Mouse (Mus musculus): ENCODE results near the gene Wipf3. TPM values are rescaled to one million over a fixed set of nuclear protein-coding genes. Genes with fewer than 3 reads are reported as not detected.

Gene Wipf3
- polyA plus RNA-seq, 1 experiment from 2014 or later, result 0.08 TPM

DNA sequence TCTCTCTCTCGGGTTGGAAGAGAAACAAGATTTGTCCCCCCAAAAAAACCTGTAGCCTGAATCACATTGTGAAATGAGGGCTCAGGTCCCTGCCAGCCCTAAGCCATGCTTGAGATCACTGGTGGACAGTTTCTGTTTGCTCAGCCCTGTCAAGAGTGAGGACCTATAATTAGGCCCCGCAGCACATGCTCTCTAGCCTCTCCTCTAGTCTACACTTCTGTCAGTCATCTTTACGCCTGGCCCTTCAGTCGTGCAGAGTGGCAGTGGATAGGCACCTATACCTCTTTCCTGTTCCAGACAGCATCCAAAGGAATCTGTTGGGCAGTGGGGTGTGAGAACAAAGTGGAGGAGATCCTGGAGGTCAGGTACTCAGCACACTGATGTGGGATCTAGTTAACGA, 78.4 kb downstream of the Wipf3 start:
- no peak for DNase-seq
- WGBS (ENCODE audit: insufficient replicate concordance), result 68% methylated on average over 5 of the region's 5 CpGs
- ATAC-seq (ENCODE audit: low read depth), result no peak

DNA sequence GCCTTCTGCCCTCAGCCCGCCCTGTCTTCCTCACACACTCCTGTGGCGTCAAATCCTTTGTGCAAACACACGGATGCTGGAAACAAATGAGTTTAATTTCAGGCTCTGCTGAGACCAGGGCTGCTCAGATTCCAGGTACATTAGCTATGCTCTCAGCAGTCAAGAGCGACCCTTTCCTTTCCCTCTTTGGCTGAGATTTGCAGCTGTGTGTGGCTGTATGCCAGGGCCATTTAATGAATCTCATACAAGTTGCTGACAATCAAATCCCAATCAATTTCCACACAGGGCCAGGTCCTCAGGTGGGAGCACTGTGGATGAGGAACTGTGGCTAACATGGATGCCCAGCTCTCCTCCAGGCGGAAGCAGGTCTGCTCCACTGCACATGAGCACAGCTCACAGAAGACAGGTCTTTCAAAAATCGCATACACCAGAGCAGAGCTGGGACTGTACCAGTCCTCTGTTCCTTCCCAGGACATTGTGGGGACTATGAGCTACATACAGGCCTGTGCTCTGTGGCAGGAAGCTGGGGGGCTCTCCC, 78.9 kb downstream of the Wipf3 start:
- H3K4me1 ChIP-seq (replicated peaks), result no peaks in the 10 kb centered on the region
- H3K27me3 ChIP-seq, result no peaks in the 10 kb centered on the region
- no peak for ATAC-seq (ENCODE audit: low read depth)
- no peaks in the 10 kb centered on the region for H3K9me3 ChIP-seq (replicated peaks)
- H3K4me2 ChIP-seq, result no peak overlapping the region
- H3K9ac ChIP-seq, result no peak overlapping the region
- H3K36me3 ChIP-seq, result no peaks in the 10 kb centered on the region
- 59% methylated on average over 6 of the region's 6 CpGs for WGBS (ENCODE audit: insufficient replicate concordance)
- no peak overlapping the region for H3K4me3 ChIP-seq (replicated peaks)
- no peak overlapping the region for H3K27ac ChIP-seq
- no peak for DNase-seq

More for the DNA sequence above, 78.4 kb downstream of the Wipf3 start:
- H3K4me1 ChIP-seq (replicated peaks), result no peaks in the 10 kb centered on the region
- H3K9me3 ChIP-seq (replicated peaks), result no peaks in the 10 kb centered on the region
- no peak overlapping the region for H3K4me2 ChIP-seq
- H3K36me3 ChIP-seq, result no peaks in the 10 kb centered on the region
- H3K9ac ChIP-seq, result no peak overlapping the region
- no peak overlapping the region for H3K4me3 ChIP-seq (replicated peaks)
- H3K27ac ChIP-seq, result no peak overlapping the region
- H3K27me3 ChIP-seq, result no peaks in the 10 kb centered on the region

DNA sequence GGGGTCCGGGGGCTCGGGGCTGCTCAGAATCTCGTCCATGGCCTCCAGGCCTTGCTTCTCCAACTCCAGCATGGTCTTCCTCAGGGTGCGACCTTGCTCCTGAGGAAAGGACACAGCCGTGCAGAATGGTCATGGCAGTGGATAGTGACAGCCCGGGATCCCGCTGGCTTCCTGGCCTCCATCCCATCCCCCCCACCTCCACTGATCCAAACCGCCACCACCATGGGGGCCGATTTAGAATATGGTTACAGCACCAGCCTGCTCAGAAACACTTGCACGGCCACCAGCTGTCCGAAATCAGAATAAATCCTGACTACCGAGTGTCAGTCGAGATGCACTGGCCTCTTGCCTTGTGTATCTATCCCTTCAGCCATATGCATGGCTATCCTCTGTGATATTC, 79.9 kb downstream of the Wipf3 start:
- no peak overlapping the region for H3K9ac ChIP-seq
- H3K4me2 ChIP-seq, result no peak overlapping the region
- no peaks in the 10 kb centered on the region for H3K9me3 ChIP-seq (replicated peaks)
- ATAC-seq (ENCODE audit: low read depth), result no peak
- H3K27me3 ChIP-seq, result no peaks in the 10 kb centered on the region
- H3K27ac ChIP-seq, result no peak overlapping the region
- no peaks in the 10 kb centered on the region for H3K4me1 ChIP-seq (replicated peaks)
- DNase-seq, result no peak
- 75% methylated on average over 13 of the region's 13 CpGs for WGBS (ENCODE audit: insufficient replicate concordance)
- H3K36me3 ChIP-seq, result no peaks in the 10 kb centered on the region
- no peak overlapping the region for H3K4me3 ChIP-seq (replicated peaks)

DNA sequence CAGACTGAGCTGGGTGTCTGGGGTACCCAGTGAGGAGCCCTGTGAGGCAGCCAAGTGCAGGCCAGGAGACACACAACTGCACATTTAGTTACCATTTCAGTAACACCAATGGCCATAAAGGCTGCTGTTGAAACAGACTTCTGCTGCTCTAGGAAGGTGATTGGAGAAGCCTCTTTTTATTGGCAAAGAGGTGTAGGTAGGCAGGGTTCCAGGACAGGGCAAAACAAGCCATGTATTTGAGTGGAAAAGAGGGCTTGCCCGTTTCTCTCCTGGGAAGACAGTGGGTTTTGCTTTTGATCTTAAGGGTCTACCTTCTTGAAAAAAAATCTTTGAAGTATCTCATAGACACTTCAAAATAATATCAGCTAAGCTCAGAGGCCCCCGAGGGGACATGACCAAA, 82.9 kb downstream of the Wipf3 start:
- ATAC-seq (ENCODE audit: low read depth) (no peak), DNase-seq (no peak)
- Histone ChIP-seq H3K27me3 (no peaks in the 10 kb centered on the region), H3K9me3 (replicated peaks) (no peaks in the 10 kb centered on the region), H3K27ac (no peak overlapping the region), H3K9ac (no peak overlapping the region), H3K4me1 (replicated peaks) (no peaks in the 10 kb centered on the region), H3K36me3 (no peaks in the 10 kb centered on the region), H3K4me3 (replicated peaks) (no peak overlapping the region), H3K4me2 (no peak overlapping the region)
- 51% methylated on average over 2 of the region's 2 CpGs for WGBS (ENCODE audit: insufficient replicate concordance)

DNA sequence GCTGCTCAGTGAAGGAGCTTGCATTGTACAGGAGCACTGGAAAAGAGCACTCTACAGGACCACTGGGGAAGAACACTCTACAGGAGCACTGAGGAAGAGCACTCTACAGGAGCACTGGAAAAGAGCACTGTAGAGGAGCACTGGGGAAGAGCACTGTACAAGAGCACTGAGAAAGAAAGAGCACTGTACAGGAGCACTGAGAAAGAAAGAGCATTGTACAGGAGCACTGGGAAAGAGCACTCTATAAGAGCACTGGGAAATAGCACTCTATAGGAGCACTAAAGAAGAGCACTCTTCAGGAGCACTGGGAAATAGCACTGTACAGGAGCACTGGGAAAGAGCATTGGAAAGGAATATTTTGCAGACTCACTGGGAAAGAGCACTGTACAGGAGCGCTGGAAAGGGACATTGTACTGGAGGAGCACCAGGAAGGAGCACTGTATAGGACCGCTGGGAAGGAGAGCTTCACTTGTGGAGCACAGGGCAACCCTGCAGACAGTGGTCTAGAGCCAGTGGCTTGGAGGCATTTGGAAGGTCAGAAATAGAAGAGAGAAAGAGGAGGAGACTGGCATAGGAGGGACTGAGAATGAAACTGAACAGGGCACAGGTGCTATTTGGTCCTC, 87.2 kb downstream of the Wipf3 start:
- 42% methylated on average over 2 of the region's 2 CpGs for WGBS (ENCODE audit: insufficient replicate concordance)
- H3K4me2 ChIP-seq, result no peak overlapping the region
- H3K36me3 ChIP-seq, result no peaks in the 10 kb centered on the region
- no peaks in the 10 kb centered on the region for H3K4me1 ChIP-seq (replicated peaks)
- ATAC-seq (ENCODE audit: low read depth) (no peak), DNase-seq (no peak)
- H3K27ac ChIP-seq, result no peak overlapping the region
- H3K9me3 ChIP-seq (replicated peaks), result no peaks in the 10 kb centered on the region
- H3K9ac ChIP-seq, result no peak overlapping the region
- H3K4me3 ChIP-seq (replicated peaks), result no peak overlapping the region
- 0 out of 2 replicates have a peak, but pooled peaks cover 5% of the 10 kb centered on the region for H3K27me3 ChIP-seq

DNA sequence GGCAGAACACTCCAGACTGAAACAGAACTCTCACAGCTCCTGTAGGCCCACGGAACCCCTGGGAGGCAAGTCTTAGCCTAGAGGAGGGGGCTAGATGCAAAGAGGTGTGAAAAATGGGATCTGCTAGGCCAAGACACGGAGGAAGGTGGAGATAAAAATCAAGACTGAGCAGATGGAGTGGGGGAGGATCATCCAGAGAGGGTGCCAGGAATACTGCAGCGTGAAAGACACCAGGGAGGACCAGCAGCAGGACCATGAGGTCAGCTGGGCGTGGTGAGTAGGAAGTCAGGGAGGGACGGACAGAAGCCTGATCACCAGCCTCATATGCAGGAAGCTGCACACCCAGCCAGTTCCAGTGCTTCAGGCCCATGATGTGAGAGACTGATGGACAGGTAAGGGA, 89.4 kb downstream of the Wipf3 start:
- Histone ChIP-seq H3K27ac (no peak overlapping the region), H3K9me3 (replicated peaks) (no peaks in the 10 kb centered on the region), H3K4me2 (no peak overlapping the region), H3K36me3 (no peaks in the 10 kb centered on the region), H3K4me3 (replicated peaks) (no peak overlapping the region), H3K4me1 (replicated peaks) (no peaks in the 10 kb centered on the region), H3K9ac (no peak overlapping the region), H3K27me3 (0 out of 2 replicates have a peak, but pooled peaks cover 5% of the 10 kb centered on the region)
- no peak for ATAC-seq (ENCODE audit: low read depth)
- DNase-seq, result no peak
- WGBS (ENCODE audit: insufficient replicate concordance), result 44% methylated on average over 5 of the region's 5 CpGs

DNA sequence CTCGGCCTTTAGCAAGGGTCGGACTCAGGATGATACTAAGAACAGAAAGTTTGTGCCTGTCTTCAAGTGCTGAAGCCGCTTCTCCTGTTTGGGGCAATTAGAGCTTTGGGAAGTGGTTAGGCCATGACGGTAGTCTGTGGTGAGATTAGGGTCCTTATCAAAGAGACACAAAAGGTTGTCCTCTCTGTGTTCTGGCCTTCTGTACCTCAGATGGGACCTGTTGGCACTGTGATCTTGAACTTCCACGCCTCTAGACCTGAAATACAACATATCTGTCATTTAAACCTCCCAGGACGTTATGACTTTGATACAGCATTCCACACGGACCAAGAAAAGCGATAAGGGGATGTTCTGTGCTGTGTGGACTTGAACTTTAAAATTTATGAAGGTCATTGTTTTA, 99.3 kb downstream of the Wipf3 start:
- 17% methylated on average over 8 of the region's 8 CpGs for WGBS (ENCODE audit: insufficient replicate concordance)
- ATAC-seq (ENCODE audit: low read depth), result peak; percentile 88
- Histone ChIP-seq H3K27ac (no peak overlapping the region), H3K4me3 (replicated peaks) (no peak overlapping the region), H3K9ac (no peak overlapping the region), H3K9me3 (replicated peaks) (no peaks in the 10 kb centered on the region), H3K4me2 (0 out of 2 replicates have a peak overlapping the region, but pooled peaks have one; percentile 0), H3K4me1 (replicated peaks) (peaks cover 18% of the 10 kb centered on the region), H3K36me3 (no peaks in the 10 kb centered on the region), H3K27me3 (0 out of 2 replicates have a peak, but pooled peaks cover 11% of the 10 kb centered on the region)
- DNase-seq, result peak; percentile 17

DNA sequence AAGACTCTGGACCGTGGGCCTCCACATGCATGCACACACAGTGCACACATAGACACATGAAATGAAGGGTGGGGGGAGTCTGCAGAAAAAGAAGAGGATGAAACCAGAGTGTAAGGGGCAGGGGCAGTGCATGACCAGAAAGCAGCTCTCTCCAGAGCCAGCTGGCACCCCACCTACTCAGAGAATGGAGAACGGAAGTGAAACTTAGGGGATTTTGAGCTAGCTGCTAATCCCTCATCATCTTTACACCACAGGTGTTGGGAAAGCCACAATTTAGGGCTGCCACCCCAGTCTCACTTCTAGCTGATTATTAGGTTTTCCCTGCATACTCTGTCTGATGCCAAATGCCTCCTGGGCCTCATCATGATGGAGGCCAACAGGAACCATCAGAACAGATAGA, 100.8 kb downstream of the Wipf3 start:
- no peak overlapping the region for H3K9ac ChIP-seq
- H3K36me3 ChIP-seq, result no peaks in the 10 kb centered on the region
- DNase-seq, result no peak
- no peak overlapping the region for H3K4me3 ChIP-seq (replicated peaks)
- H3K27me3 ChIP-seq, result 0 out of 2 replicates have a peak, but pooled peaks cover 4% of the 10 kb centered on the region
- 55% methylated on average over 2 of the region's 2 CpGs for WGBS (ENCODE audit: insufficient replicate concordance)
- H3K4me2 ChIP-seq, result no peak overlapping the region
- H3K9me3 ChIP-seq (replicated peaks), result no peaks in the 10 kb centered on the region
- no peak overlapping the region for H3K27ac ChIP-seq
- peaks cover 18% of the 10 kb centered on the region for H3K4me1 ChIP-seq (replicated peaks)
- ATAC-seq (ENCODE audit: low read depth), result no peak

DNA sequence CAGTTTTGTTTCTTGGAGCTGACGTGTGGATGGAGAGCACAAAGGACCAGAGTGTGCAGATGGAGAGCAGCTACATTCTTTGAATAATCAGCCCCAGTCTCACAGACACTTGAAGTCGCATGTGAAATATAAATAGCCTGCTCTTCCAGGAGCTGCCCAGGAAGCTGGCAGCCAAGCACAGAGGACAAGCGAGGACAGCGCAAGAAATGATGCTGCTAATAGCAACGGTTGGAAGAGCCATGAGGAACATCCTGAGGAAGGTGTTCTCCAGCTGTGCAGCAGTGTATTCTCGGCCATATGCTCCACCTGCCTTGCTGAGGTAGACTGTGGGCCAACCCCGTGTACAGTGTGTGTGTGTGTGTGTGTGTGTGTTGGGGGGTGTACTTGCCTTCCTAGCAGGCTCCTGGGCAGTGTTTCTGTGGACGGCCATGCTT, 101.7 kb downstream of the Wipf3 start:
- Histone ChIP-seq H3K4me2 (no peak overlapping the region), H3K9ac (no peak overlapping the region), H3K9me3 (replicated peaks) (no peaks in the 10 kb centered on the region), H3K4me1 (replicated peaks) (peaks cover 18% of the 10 kb centered on the region), H3K27me3 (0 out of 2 replicates have a peak, but pooled peaks cover 4% of the 10 kb centered on the region), H3K36me3 (no peaks in the 10 kb centered on the region), H3K4me3 (replicated peaks) (no peak overlapping the region), H3K27ac (no peak overlapping the region)
- DNase-seq (no peak), ATAC-seq (ENCODE audit: low read depth) (no peak)
- WGBS (ENCODE audit: insufficient replicate concordance), result 52% methylated on average over 8 of the region's 8 CpGs

DNA sequence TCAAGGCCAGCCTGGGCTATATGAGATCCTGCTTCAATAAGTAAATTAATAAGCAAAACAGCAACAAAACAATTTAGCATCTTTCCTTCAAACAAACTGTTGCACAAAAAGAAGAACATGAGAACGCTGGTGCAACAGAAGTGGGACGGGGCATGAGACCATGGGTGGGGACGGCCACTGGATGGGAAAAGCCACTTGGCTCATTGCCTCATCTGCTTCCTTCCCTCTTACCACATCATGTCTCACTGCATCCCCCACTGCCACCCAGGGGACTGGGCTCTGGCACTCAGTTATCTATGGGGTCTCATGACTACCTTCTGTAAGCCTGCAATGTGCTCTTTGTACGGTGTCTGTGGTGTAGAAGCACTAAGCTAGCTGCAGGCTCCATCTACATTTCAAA, 106.1 kb downstream of the Wipf3 start:
- 66% methylated on average over 4 of the region's 4 CpGs for WGBS (ENCODE audit: insufficient replicate concordance)
- Histone ChIP-seq H3K9me3 (replicated peaks) (no peaks in the 10 kb centered on the region), H3K4me1 (replicated peaks) (no peaks in the 10 kb centered on the region), H3K4me3 (replicated peaks) (no peak overlapping the region), H3K9ac (no peak overlapping the region), H3K4me2 (no peak overlapping the region), H3K27me3 (0 out of 2 replicates have a peak, but pooled peaks cover 4% of the 10 kb centered on the region), H3K27ac (no peak overlapping the region), H3K36me3 (no peaks in the 10 kb centered on the region)
- no peak for ATAC-seq (ENCODE audit: low read depth)
- DNase-seq, result no peak

DNA sequence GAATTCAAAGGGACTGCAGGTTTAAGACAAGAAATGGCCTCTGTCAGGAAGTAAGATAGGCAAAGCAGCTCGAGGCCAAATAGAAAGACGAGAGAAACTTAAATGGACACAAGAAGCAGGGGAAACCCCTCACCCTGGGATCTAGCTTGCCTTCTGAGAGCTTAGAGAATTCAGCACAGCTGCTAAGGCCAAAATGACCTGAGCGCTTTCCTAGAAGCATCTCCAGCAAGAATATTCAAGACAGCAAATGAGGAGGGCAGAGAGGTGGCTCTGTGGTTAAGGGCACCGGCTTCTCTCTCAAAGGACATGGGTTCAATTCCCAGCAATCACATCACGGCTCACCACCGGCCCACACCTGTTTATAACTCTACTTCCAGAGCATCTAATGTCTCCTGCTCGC, 107.7 kb downstream of the Wipf3 start:
- 60% methylated on average over 7 of the region's 7 CpGs for WGBS (ENCODE audit: insufficient replicate concordance)
- no peaks in the 10 kb centered on the region for H3K27me3 ChIP-seq
- H3K9me3 ChIP-seq (replicated peaks), result no peaks in the 10 kb centered on the region
- H3K36me3 ChIP-seq, result no peaks in the 10 kb centered on the region
- no peak overlapping the region for H3K4me3 ChIP-seq (replicated peaks)
- no peak for ATAC-seq (ENCODE audit: low read depth)
- H3K4me2 ChIP-seq, result no peak overlapping the region
- H3K4me1 ChIP-seq (replicated peaks), result no peaks in the 10 kb centered on the region
- no peak overlapping the region for H3K27ac ChIP-seq
- no peak overlapping the region for H3K9ac ChIP-seq
- no peak for DNase-seq

DNA sequence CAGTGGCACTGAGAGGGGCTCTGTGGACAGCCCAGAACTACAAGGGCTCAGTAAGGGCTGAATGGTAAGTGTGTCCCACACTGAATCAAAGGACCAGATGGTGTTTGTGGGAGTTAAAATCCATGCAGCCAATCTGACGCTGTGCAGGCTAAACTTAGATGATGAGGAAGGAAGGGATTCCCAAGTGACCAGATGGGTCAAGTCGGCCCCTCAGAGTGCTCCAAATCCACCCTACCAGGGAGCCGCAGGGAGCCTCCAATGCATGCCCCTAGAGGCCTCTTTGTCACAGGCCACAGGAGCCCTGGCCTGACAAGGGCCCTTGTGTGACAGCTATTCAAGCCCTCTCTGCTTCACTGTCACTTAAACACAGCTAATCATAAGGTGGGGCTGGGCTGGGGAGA, 109.4 kb downstream of the Wipf3 start:
- Histone ChIP-seq H3K36me3 (no peaks in the 10 kb centered on the region), H3K27me3 (no peaks in the 10 kb centered on the region), H3K4me3 (replicated peaks) (no peak overlapping the region), H3K27ac (no peak overlapping the region), H3K9me3 (replicated peaks) (no peaks in the 10 kb centered on the region), H3K4me2 (no peak overlapping the region), H3K4me1 (replicated peaks) (no peaks in the 10 kb centered on the region), H3K9ac (no peak overlapping the region)
- DNase-seq, result no peak
- no peak for ATAC-seq (ENCODE audit: low read depth)
- WGBS (ENCODE audit: insufficient replicate concordance), result 56% methylated on average over 3 of the region's 3 CpGs
